Mouse (Mus musculus) lung, postnatal 0 days (tissue): ENCODE data around the gene Snrnp40.

Source experiments
- CTCF ChIP-seq: IDR thresholded peaks from 2 replicates; pipeline ENCODE4 v1.5.1; 2016; ENCODE audit warnings: antibody characterized with exemption, mild to moderate bottlenecking
- EP300 ChIP-seq: IDR thresholded peaks from 2 replicates; pipeline ENCODE4 v1.6.1; 2016; ENCODE audit warnings: antibody characterized with exemption, mild to moderate bottlenecking, control low read depth

DNA sequence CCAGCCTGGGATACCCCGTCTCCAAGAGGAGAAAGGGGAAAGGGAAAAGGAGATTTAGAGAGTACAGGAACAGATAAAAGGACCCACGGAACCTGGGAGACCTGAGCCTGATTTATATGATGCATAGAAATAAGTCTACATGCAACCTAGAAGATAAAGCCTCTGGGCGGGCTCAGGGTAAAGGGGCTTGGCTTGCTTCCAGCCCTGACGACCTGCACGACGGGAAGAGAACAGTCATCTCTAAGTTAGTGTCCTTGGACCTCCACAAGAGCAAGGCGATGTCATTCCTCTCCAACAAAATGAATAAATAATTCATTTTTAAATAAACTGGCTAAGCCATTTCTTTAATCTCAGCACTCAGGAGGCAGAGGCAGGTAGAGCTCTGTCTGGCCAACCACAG is 37.4 kb upstream of the Snrnp40 start:
- TF ChIP-seq CTCF (no peak), EP300 (no peak)
